Mouse (Mus musculus) CH12.LX (cell line): ENCODE measurements around the gene Zscan20. TPM values are rescaled to one million over a fixed set of nuclear protein-coding genes. Genes with fewer than 3 reads are reported as not detected.
"Not testable (repeated sequence)": the region's sequence is repeated elsewhere in the genome, so short reads cannot be mapped to it uniquely, and the experiment has no call there.

Experiments
- DNase-seq: peaks from one replicate; pipeline ENCODE4 v3.0.0-alpha.2; 2013; ENCODE audit errors: extremely low read depth
- H3K27ac ChIP-seq: 2 replicates; pipeline ENCODE4 v1.5.1; 2012; ENCODE audit warnings: low read depth, mild to moderate bottlenecking, control low read depth, moderate library complexity; ENCODE audit not compliant: insufficient read depth
- H3K27me3 ChIP-seq: replicated peaks from 2 replicates; pipeline ENCODE3; 2012; ENCODE audit warnings: inconsistent platforms
- H3K36me3 ChIP-seq, 2 experiments: replicated peaks in 1 of 2; 2 replicates each; pipeline versions ENCODE3 to v1.6.1; 2012; ENCODE audit warnings: inconsistent platforms in 1 of 2, low read length in 1 of 2, mild to moderate bottlenecking in 1 of 2, mixed read lengths in 1 of 2, moderate library complexity in 1 of 2; ENCODE audit not compliant: control insufficient read depth in 1 of 2, insufficient read depth in 1 of 2
- H3K4me1 ChIP-seq, 2 experiments: 2 replicates each; pipeline ENCODE4 v1.6.1; 2012; ENCODE audit warnings: inconsistent platforms in 1 of 2, moderate library complexity in 1 of 2; ENCODE audit not compliant: insufficient read depth in 2 of 2, control insufficient read depth in 1 of 2
- H3K4me2 ChIP-seq: 2 replicates; pipeline ENCODE4 v1.6.1; 2012; ENCODE audit warnings: low read depth, mild to moderate bottlenecking, control low read depth; ENCODE audit not compliant: poor library complexity, insufficient read depth, severe bottlenecking
- H3K4me3 ChIP-seq, 3 experiments: fragments of 150-350 bp in 1 of 3; sonication (generic) in 1 of 3; replicated peaks in 1 of 3; 2 replicates each; pipeline versions ENCODE3 to v1.5.1; 2011 to 2012; ENCODE audit warnings: low read depth in 2 of 3, low read length in 2 of 3, mild to moderate bottlenecking in 2 of 3, moderate library complexity in 2 of 3, control low read depth in 1 of 3, improper control_type of control experiment in 1 of 3, inconsistent platforms in 1 of 3, mixed read lengths in 1 of 3; ENCODE audit not compliant: poor library complexity in 1 of 3
- H3K79me2 ChIP-seq: replicated peaks from 2 replicates; pipeline ENCODE4 v1.6.1; 2012; ENCODE audit warnings: mild to moderate bottlenecking, moderate library complexity; ENCODE audit not compliant: control insufficient read depth, poor library complexity, insufficient read depth, severe bottlenecking; ENCODE audit errors: extremely low read depth
- H3K9ac ChIP-seq: 2 replicates; pipeline ENCODE4 v1.6.1; 2012; ENCODE audit warnings: low read depth, mild to moderate bottlenecking, control low read depth, moderate library complexity; ENCODE audit not compliant: insufficient read depth
- H3K9me3 ChIP-seq: replicated peaks from 2 replicates; pipeline ENCODE3; 2012; ENCODE audit warnings: low read length, inconsistent platforms, mixed read lengths
- CHD2 ChIP-seq: IDR thresholded peaks from 2 replicates; pipeline ENCODE4 v1.6.1; 2011; ENCODE audit warnings: low read length, improper control_type of control experiment
- EP300 ChIP-seq: IDR thresholded peaks from 2 replicates; pipeline ENCODE4 v1.6.1; 2011; ENCODE audit warnings: low read length, improper control_type of control experiment
- GABPA ChIP-seq: IDR thresholded peaks from 2 replicates; pipeline ENCODE4 v1.6.1; 2012; ENCODE audit warnings: low read depth, low read length, improper control_type of control experiment, inconsistent platforms; ENCODE audit not compliant: insufficient replicate concordance
- IRF4 ChIP-seq: IDR thresholded peaks from 2 replicates; pipeline ENCODE4 v1.6.1; 2014; ENCODE audit warnings: low read depth, mild to moderate bottlenecking, inconsistent platforms, low read length, improper control_type of control experiment
- JUND ChIP-seq: conservative IDR thresholded peaks from 2 replicates; pipeline ENCODE4 v1.6.1; 2011; ENCODE audit warnings: low read depth, low read length, improper control_type of control experiment
- KAT2A ChIP-seq: IDR thresholded peaks from 2 replicates; pipeline ENCODE4 v1.6.1; 2012; ENCODE audit warnings: low read length, improper control_type of control experiment, inconsistent platforms; ENCODE audit not compliant: insufficient replicate concordance
- MEF2A ChIP-seq: IDR thresholded peaks from 2 replicates; pipeline ENCODE4 v1.6.1; 2014; ENCODE audit warnings: low read depth, mild to moderate bottlenecking, inconsistent platforms, low read length, improper control_type of control experiment, borderline replicate concordance
- MYC ChIP-seq: IDR thresholded peaks from 2 replicates; pipeline ENCODE4 v1.6.1; 2011; ENCODE audit warnings: low read depth, mild to moderate bottlenecking, improper control_type of control experiment, low read length
- POLR2A ChIP-seq: IDR thresholded peaks from 2 replicates; pipeline ENCODE4 v1.6.1; 2011; ENCODE audit warnings: low read depth, mild to moderate bottlenecking, improper control_type of control experiment, low read length
- SIN3A ChIP-seq: IDR thresholded peaks from 2 replicates; pipeline ENCODE4 v1.6.1; 2012; ENCODE audit warnings: low read length, improper control_type of control experiment, inconsistent platforms
- SMC3 ChIP-seq: IDR thresholded peaks from 2 replicates; pipeline ENCODE4 v1.6.1; 2011; ENCODE audit warnings: low read depth, low read length, improper control_type of control experiment
- TBP ChIP-seq: conservative IDR thresholded peaks from 2 replicates; pipeline ENCODE4 v1.6.1; 2011; ENCODE audit warnings: low read depth, low read length, improper control_type of control experiment
- UBTF ChIP-seq: IDR thresholded peaks from 2 replicates; pipeline ENCODE4 v1.6.1; 2012; ENCODE audit warnings: low read depth, mild to moderate bottlenecking, inconsistent platforms, low read length, improper control_type of control experiment, moderate library complexity
- USF2 ChIP-seq: conservative IDR thresholded peaks from 2 replicates; pipeline ENCODE4 v1.6.1; 2011; ENCODE audit warnings: low read depth, low read length, improper control_type of control experiment
- dilution Hi-C: fragments of 300-500 bp; cut with MboI; formaldehyde crosslinking; loops from 2 replicates; pipeline ENCODE4 v1.14.3; 2020; ENCODE audit warnings: low sequenced_read_pairs; ENCODE audit not compliant: extremely low pct_unique_long_range_greater_than_20kb, extremely low pct_ligation_motif_present
- in situ Hi-C: fragments of 300-500 bp; cut with MboI; formaldehyde crosslinking; loops from 3 replicates; pipeline ENCODE4 v1.14.3; 2019; ENCODE audit warnings: low sequenced_read_pairs, low pct_ligation_motif_present, low pct_unique_long_range_greater_than_20kb, mixed read lengths
- polyA plus RNA-seq: library from polyadenylated mRNA; unstranded; fragments of >175 nt; gene quantifications from 2 replicates; pipeline ENCODE4 v1.2.1, GENCODE M21; 2012; ENCODE audit warnings: low read depth; ENCODE audit not compliant: insufficient read length
- total RNA-seq, 2 experiments: library from RNA; depleted of rRNA; stranded (reverse); fragments of 300-350 nt in 1 of 2; fragments of >200 nt in 1 of 2; gene quantifications; 2 replicates each; pipeline ENCODE4 v1.2.3; 2012 to 2014

Zscan20 gene
- total and polyA plus RNA-seq, 3 experiments = 3.4 to 7.6 (median 4.2) TPM

GRCm38 (mm10) chr4:128611726-128612125, 1.8 kb upstream of the Zscan20 start:
- H3K9ac ChIP-seq, H3K4me3 ChIP-seq, dilution Hi-C loops, H3K9me3 ChIP-seq, H3K27ac ChIP-seq, H3K4me2 ChIP-seq, H3K79me2 ChIP-seq, DNase-seq, H3K27me3 ChIP-seq: not testable (repeated sequence)
- Histone ChIP-seq H3K36me3 (peaks cover 0 to 16% of the 10 kb centered on the region in 2 experiments), H3K4me1 (peaks cover 7 to 56% of the 10 kb centered on the region in 2 experiments; a peak in 3 of 4 replicates)
- in situ Hi-C loops = loop anchor here (5.0 kb wide), 1 partner anchor 96 kb away; no protein-coding TSS in a partner anchor

DNA sequence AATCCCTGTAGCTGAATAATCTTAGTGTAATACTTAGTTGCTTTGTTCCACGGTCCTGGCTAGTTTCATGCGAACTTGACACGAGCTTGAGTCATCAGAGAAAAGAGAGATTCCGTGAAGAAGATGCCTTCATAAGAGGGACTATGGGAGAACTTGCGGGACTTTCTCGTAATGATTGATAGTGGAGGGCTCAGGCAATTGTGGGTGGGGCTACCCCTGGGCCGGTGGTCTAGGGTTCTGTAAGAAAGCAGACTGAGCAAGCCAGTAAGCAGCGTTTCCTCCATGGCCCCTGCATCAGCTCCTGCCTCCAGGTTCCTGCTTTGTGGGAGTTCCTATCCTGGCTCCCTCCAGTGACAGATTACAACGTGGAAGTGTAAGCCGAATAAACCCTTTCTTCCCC, 808 bp upstream of the Zscan20 start:
- Histone ChIP-seq H3K4me2 (peak overlapping the region; percentile 29; the same call in 1 of the 2 replicates), H3K27me3 (no peaks in the 10 kb centered on the region), H3K9ac (peak overlapping the region; percentile 6; the same call in 1 of the 2 replicates), H3K9me3 (no peaks in the 10 kb centered on the region), H3K36me3 (peaks cover 0 to 24% of the 10 kb centered on the region in 2 experiments), H3K27ac (no peak overlapping the region), H3K4me1 (peaks cover 7 to 48% of the 10 kb centered on the region in 2 experiments; a peak in 3 of 4 replicates), H3K4me3 (peak overlapping the region in 1 of 3 experiments; percentile 38), H3K79me2 (no peaks in the 10 kb centered on the region; the same call in none of the 2 replicates)
- no peak for DNase-seq
- dilution Hi-C loops = no loop called here
- in situ Hi-C loops = loop anchor here (5.0 kb wide), 1 partner anchor 97 kb away; no protein-coding TSS in a partner anchor
- TF ChIP-seq SIN3A = no peak
- no peak for TF ChIP-seq JUND
- TF ChIP-seq UBTF = no peak
- no peak for TF ChIP-seq GABPA
- no peak for TF ChIP-seq IRF4
- no peak for TF ChIP-seq CHD2
- TF ChIP-seq MYC = no peak
- TF ChIP-seq EP300 = no peak
- no peak for TF ChIP-seq MEF2A
- TF ChIP-seq KAT2A = no peak
- TF ChIP-seq USF2 = no peak
- TF ChIP-seq POLR2A = no peak
- TF ChIP-seq SMC3 = no peak
- no peak for TF ChIP-seq TBP
